Mouse (Mus musculus) liver, embryonic 14.5 days (tissue): Measurements from ENCODE around the gene Rps6ka2. TPM values are rescaled to one million over a fixed set of nuclear protein-coding genes. Genes with fewer than 3 reads are reported as not detected.
"Not testable (repeated sequence)": the region's sequence is repeated elsewhere in the genome, so short reads cannot be mapped to it uniquely, and the experiment has no call there.

Experiments
- ATAC-seq: fragments of 200-750 bp; cut with Nextera tagmentation; 2 replicates; pipeline ENCODE4 v1.8.0; 2017; ENCODE audit warnings: moderate number of reproducible peaks, mild to moderate bottlenecking, moderate library complexity; ENCODE audit not compliant: insufficient read depth
- DNase-seq, 3 experiments: peaks; one replicate each; pipeline ENCODE4 v3.0.0-alpha.2; 2012 to 2013; ENCODE audit warnings: low read depth in 3 of 3, low spot score in 3 of 3
- H3K27ac ChIP-seq: fragments of 300-500 bp; sonication (generic); 2 replicates; pipeline ENCODE4 v1.5.1; 2014; ENCODE audit warnings: moderate library complexity, mild to moderate bottlenecking, control low read depth, inconsistent platforms
- H3K27me3 ChIP-seq: fragments of 300-500 bp; sonication (generic); 2 replicates; pipeline ENCODE4 v1.6.1; 2014; ENCODE audit warnings: mild to moderate bottlenecking, low read length, moderate library complexity; ENCODE audit not compliant: control insufficient read depth, insufficient read depth
- H3K36me3 ChIP-seq: fragments of 300-500 bp; sonication (generic); replicated peaks from 2 replicates; pipeline ENCODE4 v1.6.1; 2014; ENCODE audit warnings: low read depth; ENCODE audit not compliant: control insufficient read depth, insufficient read depth
- H3K4me1 ChIP-seq, 2 experiments: fragments of 200-500 bp in 1 of 2; fragments of 300-500 bp in 1 of 2; sonication (generic) in 1 of 2; replicated peaks; 2 replicates each; pipeline ENCODE4 v1.6.1; 2012 to 2014; ENCODE audit warnings: antibody characterized with exemption in 1 of 2, inconsistent platforms in 1 of 2, low read length in 1 of 2; ENCODE audit not compliant: control insufficient read depth in 2 of 2, insufficient read depth in 2 of 2
- H3K4me2 ChIP-seq: fragments of 300-500 bp; sonication (generic); 2 replicates; pipeline ENCODE4 v1.6.1; 2014; ENCODE audit warnings: low read depth, mild to moderate bottlenecking, control low read depth, moderate library complexity
- H3K4me3 ChIP-seq, 2 experiments: fragments of 200-500 bp in 1 of 2; fragments of 300-500 bp in 1 of 2; sonication (generic) in 1 of 2; 2 replicates each; pipeline ENCODE4 v1.5.1; 2012 to 2014; ENCODE audit warnings: low read depth in 2 of 2, low read length in 2 of 2, mild to moderate bottlenecking in 2 of 2, control low read depth in 1 of 2, inconsistent platforms in 1 of 2, moderate library complexity in 1 of 2; ENCODE audit not compliant: insufficient read depth in 1 of 2
- H3K9ac ChIP-seq: fragments of 300-500 bp; sonication (generic); replicated peaks from 2 replicates; pipeline ENCODE4 v1.6.1; 2014; ENCODE audit warnings: mild to moderate bottlenecking, control low read depth, moderate library complexity
- H3K9me3 ChIP-seq: fragments of 300-500 bp; sonication (generic); 2 replicates; pipeline ENCODE4 v1.6.1; 2016; ENCODE audit warnings: low read length, mixed read lengths; ENCODE audit not compliant: control insufficient read depth
- WGBS: fragments of 180-500 bp; shearing (Covaris S2); extraction: QIAGEN DNeasy Blood & Tissue Kit; methylation state at CpG from one replicate; pipeline ENCODE4 v1.1.7; 2014; ENCODE audit not compliant: insufficient replicate concordance; 5-methylcytosine and 5-hydroxymethylcytosine counted together
- polyA plus RNA-seq, 2 experiments: library from polyadenylated mRNA; depleted of rRNA in 1 of 2; stranded (reverse) in 1 of 2; unstranded in 1 of 2; fragments of >200 nt; fragmentation: Nextera tagmentation in 1 of 2; extraction: Ambion mirVana in 1 of 2; gene quantifications; 2 replicates each; pipeline versions ENCODE4 v1.2.1 to v1.2.3; 2012 to 2014

Gene Rps6ka2
- polyA plus RNA-seq, 2 experiments = 0.89 to 1.0 TPM

DNA sequence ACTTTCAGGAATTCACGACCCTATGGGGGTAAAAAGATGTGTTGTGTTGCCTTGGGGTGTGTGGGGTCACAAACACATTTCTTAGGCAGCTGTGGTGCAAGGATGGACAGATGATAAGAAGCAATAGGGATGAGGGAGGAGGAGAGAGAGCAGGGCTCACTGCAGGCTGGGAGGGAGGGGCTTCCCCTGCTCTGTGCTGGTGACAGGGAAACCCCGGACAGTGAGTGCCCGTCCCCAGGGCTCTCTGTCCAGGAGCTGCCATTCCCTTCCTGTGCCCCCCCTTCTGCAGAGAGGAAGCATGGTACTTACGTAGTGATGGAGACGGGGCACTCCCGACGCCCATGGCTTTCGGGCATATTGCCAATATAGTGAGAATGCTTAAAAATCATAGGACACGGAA, 167.5 kb downstream of the Rps6ka2 start:
- H3K4me1 ChIP-seq, H3K27me3 ChIP-seq, H3K9me3 ChIP-seq, H3K4me2 ChIP-seq, H3K9ac ChIP-seq, H3K27ac ChIP-seq, ATAC-seq, H3K36me3 ChIP-seq, H3K4me3 ChIP-seq, DNase-seq: not testable (repeated sequence)
- WGBS = 58% methylated on average over 8 of the region's 9 CpGs

DNA sequence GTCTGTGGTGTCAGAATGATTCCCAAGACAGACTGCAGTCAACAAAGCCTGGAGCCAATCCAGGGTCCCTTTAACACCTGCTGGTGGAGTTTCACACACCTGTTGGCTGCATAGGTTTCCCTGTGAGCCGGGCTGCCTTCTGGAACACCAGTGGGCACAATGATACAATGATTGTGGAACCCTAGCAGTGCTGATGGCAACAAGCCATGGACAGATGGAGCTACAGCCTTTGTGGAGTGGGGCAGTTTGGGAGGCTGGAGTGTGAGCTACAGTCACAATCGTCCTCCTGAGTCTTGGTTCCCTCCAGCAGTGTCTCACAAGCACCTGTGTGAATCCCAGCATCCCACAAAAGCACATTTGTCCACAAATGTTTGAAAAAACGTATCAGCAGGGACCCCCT, 178.8 kb downstream of the Rps6ka2 start:
- ATAC-seq, H3K27me3 ChIP-seq, H3K4me2 ChIP-seq, H3K36me3 ChIP-seq, DNase-seq, H3K4me1 ChIP-seq, H3K9ac ChIP-seq, H3K9me3 ChIP-seq, H3K4me3 ChIP-seq, H3K27ac ChIP-seq: not testable (repeated sequence)
- 70% methylated on average over 1 of the region's 3 CpGs for WGBS

DNA sequence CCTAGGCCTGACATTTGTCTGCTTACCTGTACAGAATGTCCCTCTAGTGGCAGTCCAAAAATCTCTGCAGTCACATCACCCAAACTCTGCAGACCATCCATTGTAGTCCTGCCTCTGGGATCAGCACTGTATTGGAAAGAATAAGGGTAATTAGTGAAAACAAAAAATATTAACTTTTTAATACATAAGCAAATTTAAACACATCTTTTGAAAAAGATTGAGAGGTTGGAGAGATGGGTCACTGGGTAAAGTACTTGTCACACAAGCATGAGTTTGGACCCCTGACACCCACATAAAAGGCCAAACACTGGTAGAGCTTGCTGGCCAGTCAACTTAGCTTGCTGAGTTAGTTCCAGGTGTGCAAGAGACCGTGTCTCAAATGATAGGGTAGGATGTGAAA, 182.7 kb downstream of the Rps6ka2 start, which contains the start of gene Ttll2:
Gene Ttll2, minus strand, starts transcription at position 101 of the 400 bp plus-strand sequence.
- not testable (repeated sequence) for H3K27me3 ChIP-seq, DNase-seq, H3K4me3 ChIP-seq, H3K36me3 ChIP-seq, H3K27ac ChIP-seq, H3K9me3 ChIP-seq, ATAC-seq, H3K9ac ChIP-seq, H3K4me2 ChIP-seq, H3K4me1 ChIP-seq
- WGBS = 71% methylated on average over 1 of the region's 1 CpGs

Other genes starting within 250 kb of the Rps6ka2 start
- 4.5 and 5.4 TPM in 2 replicates for gene Rsph3b, start 221.4 kb upstream of the Rps6ka2 start, polyA plus RNA-seq (2012; rRNA removed)
- 11.0 and 14.0 TPM in 2 replicates for gene Rsph3b, start 221.4 kb upstream of the Rps6ka2 start, polyA plus RNA-seq (2014; fragmentation: Nextera tagmentation; extraction: Ambion mirVana)
- 8.8 and 11.2 TPM in 2 replicates for gene Tagap1, start 209.0 kb upstream of the Rps6ka2 start, polyA plus RNA-seq (2012; rRNA removed)
- gene Tagap1, start 209.0 kb upstream of the Rps6ka2 start, polyA plus RNA-seq (2014; fragmentation: Nextera tagmentation; extraction: Ambion mirVana) = 12.4 and 14.7 TPM in 2 replicates
- 39.4 and 63.3 TPM in 2 replicates for gene Rnaset2b, start 199.5 kb upstream of the Rps6ka2 start, polyA plus RNA-seq (2012; rRNA removed)
- 94.6 and 108 TPM in 2 replicates for gene Rnaset2b, start 199.5 kb upstream of the Rps6ka2 start, polyA plus RNA-seq (2014; fragmentation: Nextera tagmentation; extraction: Ambion mirVana)
- 0.10 and 0.15 TPM in 2 replicates for gene Gm49721, start 191.2 kb upstream of the Rps6ka2 start, polyA plus RNA-seq (2012; rRNA removed)
- gene Gm49721, start 191.2 kb upstream of the Rps6ka2 start, polyA plus RNA-seq (2014; fragmentation: Nextera tagmentation; extraction: Ambion mirVana) = 0.06 TPM in 1 of 2 replicates, not detected in the other
- gene Gm1604a, start 144.5 kb upstream of the Rps6ka2 start, polyA plus RNA-seq (2012; rRNA removed) = not detected in 2 replicates
- gene Gm1604a, start 144.5 kb upstream of the Rps6ka2 start, polyA plus RNA-seq (2014; fragmentation: Nextera tagmentation; extraction: Ambion mirVana) = 0.14 TPM in 1 of 2 replicates, not detected in the other
- 0.02 TPM in 1 of 2 replicates, not detected in the other for gene Tcp10a, start 154.5 kb downstream of the Rps6ka2 start, polyA plus RNA-seq (2012; rRNA removed)
- gene Tcp10a, start 154.5 kb downstream of the Rps6ka2 start, polyA plus RNA-seq (2014; fragmentation: Nextera tagmentation; extraction: Ambion mirVana) = not detected in 2 replicates
- gene Ttll2, start 182.6 kb downstream of the Rps6ka2 start, polyA plus RNA-seq (2012; rRNA removed) = 0.02 TPM in 1 of 2 replicates, not detected in the other
- gene Ttll2, start 182.6 kb downstream of the Rps6ka2 start, polyA plus RNA-seq (2014; fragmentation: Nextera tagmentation; extraction: Ambion mirVana) = not detected in 2 replicates
- 0.12 TPM in 1 of 2 replicates, not detected in the other for gene Gm49630, start 201.9 kb downstream of the Rps6ka2 start, polyA plus RNA-seq (2012; rRNA removed)
- gene Gm49630, start 201.9 kb downstream of the Rps6ka2 start, polyA plus RNA-seq (2014; fragmentation: Nextera tagmentation; extraction: Ambion mirVana) = not detected in 2 replicates
- 0.31 TPM in 2 replicates for gene Unc93a2, start 215.3 kb downstream of the Rps6ka2 start, polyA plus RNA-seq (2012; rRNA removed)
- gene Unc93a2, start 215.3 kb downstream of the Rps6ka2 start, polyA plus RNA-seq (2014; fragmentation: Nextera tagmentation; extraction: Ambion mirVana) = 0.37 TPM in 2 replicates